Mouse (Mus musculus) induced T-regulatory cell, adult 2 months (primary cell): ENCODE results near the gene Mecom.
"Not testable (repeated sequence)": the region's sequence is repeated elsewhere in the genome, so short reads cannot be mapped to it uniquely, and the experiment has no call there.

ENCODE experiments used
- DNase-seq: peaks from one replicate; pipeline ENCODE4 v3.0.0-alpha.2; 2012; ENCODE audit warnings: low read depth

Mecom gene

DNA sequence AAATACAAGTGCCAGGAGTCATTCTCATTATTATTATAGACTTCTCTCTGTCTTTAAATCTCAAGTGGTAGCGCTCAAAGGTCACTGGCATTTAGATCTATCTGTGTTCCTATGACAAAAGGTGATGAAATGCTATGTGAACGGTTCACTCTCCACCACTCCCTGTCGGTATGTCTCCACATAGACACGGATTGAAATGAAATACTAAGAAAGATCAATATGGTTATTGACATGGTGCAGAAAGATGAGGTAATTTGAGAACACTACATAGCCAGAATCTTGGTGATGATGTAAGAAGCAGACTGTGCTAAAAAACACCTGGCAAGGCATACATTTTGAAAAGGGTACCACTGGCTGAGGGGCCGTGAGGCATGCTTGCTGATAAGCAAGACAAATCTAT is 294.1 kb downstream of the Mecom start:
- no peak for DNase-seq

- no peak for DNase-seq
Measured at GRCm38 (mm10) chr3:30248656-30249384, 299.0 kb downstream of the Mecom start.

DNA sequence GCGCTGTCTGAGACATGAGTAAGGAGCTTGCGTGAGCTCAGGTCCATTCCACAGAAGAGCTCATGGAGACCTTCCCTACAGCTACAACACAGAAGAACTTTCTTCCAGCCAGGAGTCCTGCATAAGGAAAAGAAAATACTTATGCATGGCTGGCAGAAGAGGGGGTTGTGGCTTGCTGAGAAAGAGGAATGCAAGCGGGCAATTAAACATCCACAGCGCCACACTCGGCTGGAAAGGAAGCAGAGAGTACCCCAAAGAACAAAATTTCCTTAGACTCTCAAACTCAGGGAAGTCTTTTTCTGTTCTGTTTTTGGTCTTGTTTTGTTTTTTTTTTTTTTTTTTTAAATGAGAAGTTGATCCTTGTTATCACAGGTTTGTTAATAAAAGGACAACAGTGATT is 300.6 kb downstream of the Mecom start:
- DNase-seq = no peak

GRCm38 (mm10) chr3:30246431-30247041 is 301.3 kb downstream of the Mecom start:
- DNase-seq = no peak

DNA sequence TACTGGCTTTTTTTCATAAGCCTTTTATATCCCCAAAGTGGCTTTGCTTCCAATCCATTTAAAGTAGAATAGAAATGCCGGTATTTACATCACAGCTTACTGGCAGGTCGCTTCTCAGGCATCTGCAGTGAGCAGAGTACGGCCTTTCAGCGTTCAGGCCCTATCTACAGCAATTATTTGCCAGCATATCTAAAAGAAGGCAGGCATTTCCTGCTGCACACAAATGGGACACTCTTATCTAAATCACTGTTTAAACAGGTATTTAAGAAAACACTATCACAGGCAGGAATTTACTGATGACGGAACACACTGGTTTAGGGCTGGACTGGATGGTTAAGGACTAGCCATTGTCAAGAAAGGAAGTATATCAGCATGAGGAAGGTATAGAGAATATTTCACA is 301.9 kb downstream of the Mecom start:
- no peak for DNase-seq

GRCm38 (mm10) chr3:30244401-30244871 is 303.4 kb downstream of the Mecom start:
- DNase-seq = no peak

DNA sequence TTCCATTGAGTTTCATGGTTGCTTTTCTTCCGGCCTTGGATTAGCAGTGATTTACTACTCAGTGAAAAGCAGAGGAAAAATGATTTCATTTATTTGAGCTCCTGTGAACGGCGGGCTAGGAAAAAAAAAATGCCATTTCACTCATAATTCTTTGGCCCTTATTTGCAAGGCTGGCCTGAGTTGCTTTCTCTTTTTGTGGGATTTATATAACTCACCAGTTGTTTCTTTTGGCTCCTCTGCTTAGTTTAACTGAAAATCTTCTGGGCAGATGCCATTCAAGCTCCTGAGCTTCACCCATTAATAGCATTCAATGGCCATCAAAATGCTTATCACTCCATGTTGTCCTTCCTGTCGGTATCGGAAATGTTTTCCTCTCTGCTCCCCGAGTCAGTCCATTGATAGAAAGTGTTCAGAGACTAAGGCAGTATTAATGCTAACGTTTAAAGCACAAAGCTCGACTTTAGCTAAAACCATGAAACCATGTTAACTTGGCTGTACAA is 304.0 kb downstream of the Mecom start:
- no peak for DNase-seq

DNA sequence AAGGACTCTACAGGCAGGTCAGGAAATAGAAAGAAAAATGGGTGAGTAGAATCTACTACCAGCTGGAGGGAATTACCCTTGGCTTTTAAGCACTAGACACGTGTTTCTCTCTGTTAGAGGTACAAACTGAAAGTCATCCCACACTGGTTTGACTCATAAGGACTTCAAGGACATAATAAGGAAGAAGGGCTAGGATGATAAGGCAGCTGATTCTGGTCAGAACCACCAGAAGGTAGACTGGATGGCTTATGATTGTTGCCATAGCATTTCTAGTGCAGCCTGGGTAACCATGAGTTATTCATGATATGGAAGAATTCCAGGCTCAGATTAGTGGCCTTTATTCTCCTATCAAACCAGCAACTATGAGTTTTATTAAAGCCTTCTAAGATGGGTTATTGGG is 308.4 kb downstream of the Mecom start:
- DNase-seq = no peak

- no peak for DNase-seq
Measured at GRCm38 (mm10) chr3:30237493-30237892, 310.3 kb downstream of the Mecom start.

- no peak for DNase-seq
Measured at GRCm38 (mm10) chr3:30234018-30234417, 313.8 kb downstream of the Mecom start.

DNA sequence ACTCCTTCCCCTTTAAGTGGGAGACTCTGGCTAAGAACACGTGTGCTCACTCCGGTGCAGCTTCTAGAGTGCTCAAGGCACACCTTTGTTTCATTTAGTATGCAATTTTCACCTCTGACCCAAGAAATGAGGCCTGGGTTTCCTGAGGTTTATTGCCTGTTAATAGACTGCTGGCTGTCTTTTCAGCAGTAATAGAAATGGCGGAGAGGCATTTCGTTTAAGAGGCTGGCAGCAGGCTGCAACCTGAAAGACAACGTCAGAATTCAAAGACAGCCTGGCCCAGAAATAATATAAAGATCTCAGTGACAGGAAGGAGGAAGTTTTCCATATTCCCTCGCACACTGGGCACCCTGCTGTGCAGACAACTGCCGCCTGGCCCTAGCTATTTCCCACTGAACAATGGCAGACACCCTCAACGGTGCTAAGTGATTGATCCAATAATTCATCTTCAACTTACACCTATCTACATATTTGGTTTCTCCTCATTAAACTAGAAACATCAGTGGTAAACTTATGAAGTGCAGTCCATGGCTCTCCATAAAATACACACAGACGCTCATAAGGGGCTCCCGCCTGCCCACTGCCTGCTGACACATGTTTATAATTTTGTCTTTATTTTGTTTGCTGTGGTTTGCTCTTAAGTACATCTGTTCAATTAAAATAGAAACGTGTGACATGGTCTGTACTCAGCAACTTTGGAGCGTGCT is 319.7 kb downstream of the Mecom start:
- no peak for DNase-seq

DNA sequence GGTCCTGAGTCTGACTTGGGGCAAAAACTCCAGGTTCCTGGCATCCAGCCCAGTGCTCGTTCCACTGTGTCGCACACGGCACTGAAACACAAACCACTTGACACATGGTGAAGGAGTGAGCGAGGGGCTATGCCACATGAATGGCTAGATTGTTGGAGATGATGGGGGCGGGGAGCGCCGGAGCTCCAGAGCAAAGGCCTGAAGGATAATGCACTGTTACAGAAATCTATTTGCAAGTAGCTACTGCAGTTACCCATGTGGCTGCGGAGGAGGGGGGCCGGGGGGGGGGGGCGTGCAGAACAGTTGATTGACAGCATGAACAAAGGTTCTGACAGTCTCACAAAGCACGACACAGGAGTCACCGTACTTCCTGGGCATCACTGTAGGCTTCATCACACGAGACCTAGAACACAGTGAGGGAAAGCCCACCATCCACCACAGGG is 320.9 kb downstream of the Mecom start:
- no peak for DNase-seq

DNA sequence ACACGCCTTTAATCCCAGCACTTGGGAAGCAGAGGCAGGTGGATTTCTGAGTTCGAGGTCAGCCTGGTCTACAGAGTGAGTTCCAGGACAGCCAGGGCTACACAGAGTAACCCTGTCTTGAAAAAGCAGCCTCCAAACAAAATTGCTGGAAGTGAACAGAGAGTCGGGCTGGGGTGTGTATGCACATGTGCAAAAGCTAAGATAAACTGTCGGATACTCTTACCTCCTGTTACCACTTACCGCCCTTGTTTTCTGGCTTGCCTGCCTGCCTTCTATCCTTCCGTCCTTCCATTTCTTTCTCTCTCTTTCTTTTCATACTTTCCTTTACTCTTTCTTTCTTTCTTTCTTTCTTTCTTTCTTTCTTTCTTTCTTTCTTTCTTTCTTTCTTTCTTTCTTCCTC is 322.6 kb downstream of the Mecom start:
- DNase-seq = not testable (repeated sequence)

DNA sequence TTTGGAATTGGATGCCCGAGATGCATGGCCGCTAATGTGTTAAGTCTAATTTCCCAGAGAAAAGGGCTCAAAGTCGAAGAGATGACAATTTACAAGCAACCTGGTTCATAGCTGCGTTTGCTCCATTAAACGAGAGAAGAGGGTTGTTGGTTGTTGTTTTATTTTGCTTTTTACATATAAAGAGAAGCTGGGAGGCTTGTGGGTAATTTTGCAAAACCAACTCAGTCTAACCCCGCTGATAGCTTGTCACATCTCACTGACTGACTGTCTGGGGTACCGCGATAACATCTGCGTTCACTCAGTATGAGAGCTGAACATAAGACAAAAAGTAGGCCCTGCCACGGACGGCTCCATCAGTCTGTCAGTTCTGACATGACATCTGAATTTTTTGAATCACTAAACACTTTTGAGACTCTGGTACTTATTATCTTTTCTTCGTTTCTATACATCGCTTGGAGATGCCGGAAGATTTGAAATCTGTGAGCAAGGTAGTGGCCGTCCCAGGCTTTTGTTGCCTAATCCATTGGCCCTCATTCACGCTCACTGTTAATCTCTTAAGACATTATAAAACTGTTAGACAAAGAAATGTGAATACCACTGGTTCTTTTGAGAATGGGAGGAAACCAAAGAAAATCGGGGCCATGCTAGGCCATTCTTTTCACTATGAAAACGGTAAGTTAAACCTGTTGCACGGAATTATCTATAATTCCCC is 327.0 kb downstream of the Mecom start:
- no peak for DNase-seq

DNA sequence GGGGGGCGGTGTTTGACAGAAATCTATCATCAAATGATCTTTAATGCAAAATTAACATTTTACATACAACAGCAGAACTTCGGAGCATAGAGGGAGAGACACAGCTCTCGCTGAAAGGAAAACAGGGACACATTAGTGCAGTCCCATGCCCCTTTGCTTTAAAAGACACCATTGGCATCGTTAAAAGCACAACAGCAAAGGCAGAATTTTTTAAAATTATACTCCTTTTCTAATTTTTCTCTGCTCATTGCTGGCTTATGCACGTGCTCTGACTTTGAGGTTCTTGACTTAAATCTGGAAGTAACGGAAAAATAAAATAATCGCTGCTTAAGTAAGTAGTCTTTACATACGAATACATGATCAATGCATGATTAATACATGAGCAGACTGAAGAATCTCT is 327.9 kb downstream of the Mecom start:
- DNase-seq = no peak

DNA sequence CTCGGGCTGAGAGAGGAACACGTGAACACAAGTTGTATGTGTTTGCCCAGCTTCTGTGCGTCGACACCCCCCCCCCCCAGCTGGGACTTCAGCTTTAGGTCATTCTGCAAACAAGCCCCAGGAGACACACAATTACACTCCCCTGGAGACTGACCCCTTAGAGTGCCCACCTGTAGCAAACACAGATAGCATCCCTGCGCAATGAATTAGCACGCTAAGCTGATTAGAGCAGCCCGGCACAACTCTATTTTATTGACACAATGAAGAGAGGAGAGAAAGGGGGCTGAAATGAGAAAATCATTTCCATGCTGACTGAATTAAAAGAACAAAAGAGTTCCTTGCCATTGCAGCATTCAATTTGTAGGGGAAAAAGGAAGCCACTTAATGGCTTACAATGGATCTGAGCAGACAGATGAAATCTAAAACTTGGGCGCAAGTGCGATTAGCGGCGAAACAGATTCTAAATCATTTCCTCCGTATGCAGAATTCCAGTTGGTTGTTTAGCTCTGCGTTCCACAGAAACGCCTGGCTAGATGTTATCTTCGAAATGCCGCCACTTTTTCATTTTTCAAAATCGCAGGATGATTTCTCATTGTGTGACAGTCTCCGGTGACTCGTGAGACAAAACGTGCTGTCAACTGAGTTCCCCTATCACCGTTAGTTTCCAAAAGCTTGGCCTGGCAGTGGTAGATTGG is 328.5 kb downstream of the Mecom start:
- DNase-seq = no peak

GRCm38 (mm10) chr3:30214607-30215006 is 333.2 kb downstream of the Mecom start:
- no peak for DNase-seq

- DNase-seq = no peak
Measured at GRCm38 (mm10) chr3:30213540-30214170, 334.2 kb downstream of the Mecom start.

GRCm38 (mm10) chr3:30212802-30213201 is 335.0 kb downstream of the Mecom start:
- no peak for DNase-seq

DNA sequence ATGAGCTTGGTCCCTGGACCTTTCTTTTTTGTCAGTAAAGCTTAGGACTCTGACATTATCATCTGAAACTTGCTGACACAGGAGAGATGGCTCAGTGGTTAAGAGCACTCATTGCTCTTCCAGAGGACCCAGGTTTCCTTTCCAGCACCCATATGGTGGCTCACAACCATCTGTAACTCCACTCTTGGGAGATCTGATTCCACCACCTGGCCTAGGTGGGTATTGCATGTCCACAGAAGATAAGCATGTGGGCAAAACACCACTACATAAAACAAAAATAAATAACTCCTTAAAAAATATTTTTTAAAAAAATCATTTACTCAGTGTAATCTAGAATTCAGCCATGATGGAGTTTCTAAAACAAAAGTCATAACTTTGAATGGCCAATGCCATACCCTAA is 338.7 kb downstream of the Mecom start:
- DNase-seq = no peak

DNA sequence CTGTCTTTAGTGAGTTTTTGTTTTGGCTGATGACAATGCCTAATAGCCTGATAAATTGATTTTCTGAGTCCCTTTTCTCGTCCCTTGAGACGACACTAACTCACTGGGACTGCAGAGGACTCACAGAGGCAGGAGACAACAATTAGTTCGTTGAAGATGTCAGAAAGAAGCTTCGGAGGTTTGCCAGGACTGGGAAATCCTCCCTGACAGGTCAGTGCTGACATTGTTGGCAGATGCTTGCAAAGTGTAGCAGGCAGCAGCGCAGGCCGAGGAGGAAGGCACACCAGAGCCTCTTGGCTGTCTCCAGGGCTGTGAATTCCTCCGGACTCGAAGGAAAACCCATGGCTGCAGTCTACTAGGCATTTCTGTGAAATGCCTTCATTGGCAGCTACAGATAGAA is 339.9 kb downstream of the Mecom start:
- no peak for DNase-seq
